Mouse (Mus musculus): ENCODE measurements at regions not wholly inside any gene's neighbourhood (a gene's known extent, or its start where the extent isn't known, plus 50 kb on each side); places are given as distances from the start of the nearest gene placed in this dataset.

DNA sequence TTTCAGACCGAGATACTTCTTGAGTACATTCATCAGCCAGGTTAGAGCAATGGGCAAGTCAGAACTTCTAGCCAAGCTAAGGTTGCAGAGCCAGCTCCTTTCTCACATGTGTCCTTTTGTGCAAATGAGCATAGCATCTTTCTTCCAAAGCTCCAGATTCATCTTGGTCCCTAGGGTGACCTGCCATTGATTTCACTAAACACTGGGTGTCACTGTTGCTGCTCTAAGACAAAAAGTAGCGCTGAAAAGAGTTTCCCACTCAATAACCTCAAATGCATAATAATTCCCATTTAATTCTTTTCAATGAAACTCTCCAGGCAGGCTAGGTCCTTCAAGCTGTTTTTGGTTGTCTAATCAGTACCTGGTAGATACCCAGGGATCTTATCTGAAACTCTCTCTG, 688.6 kb upstream of the BB014433 start:
- peak; percentile 45; the same call in 1 of the 2 replicates for TF ChIP-seq CTCF (IDR thresholded peaks at IDR 0.05; ENCODE audit: extremely low read depth, insufficient read depth, low read length)
- TF ChIP-seq POLR2A (IDR thresholded peaks at IDR 0.05; ENCODE audit: extremely low read depth, insufficient read depth, low read length) = no peak
